Mouse (Mus musculus): ENCODE results near the gene Prkg1.
"Not testable (repeated sequence)": the region's sequence is repeated elsewhere in the genome, so short reads cannot be mapped to it uniquely, and the experiment has no call there.

Gene Prkg1

DNA sequence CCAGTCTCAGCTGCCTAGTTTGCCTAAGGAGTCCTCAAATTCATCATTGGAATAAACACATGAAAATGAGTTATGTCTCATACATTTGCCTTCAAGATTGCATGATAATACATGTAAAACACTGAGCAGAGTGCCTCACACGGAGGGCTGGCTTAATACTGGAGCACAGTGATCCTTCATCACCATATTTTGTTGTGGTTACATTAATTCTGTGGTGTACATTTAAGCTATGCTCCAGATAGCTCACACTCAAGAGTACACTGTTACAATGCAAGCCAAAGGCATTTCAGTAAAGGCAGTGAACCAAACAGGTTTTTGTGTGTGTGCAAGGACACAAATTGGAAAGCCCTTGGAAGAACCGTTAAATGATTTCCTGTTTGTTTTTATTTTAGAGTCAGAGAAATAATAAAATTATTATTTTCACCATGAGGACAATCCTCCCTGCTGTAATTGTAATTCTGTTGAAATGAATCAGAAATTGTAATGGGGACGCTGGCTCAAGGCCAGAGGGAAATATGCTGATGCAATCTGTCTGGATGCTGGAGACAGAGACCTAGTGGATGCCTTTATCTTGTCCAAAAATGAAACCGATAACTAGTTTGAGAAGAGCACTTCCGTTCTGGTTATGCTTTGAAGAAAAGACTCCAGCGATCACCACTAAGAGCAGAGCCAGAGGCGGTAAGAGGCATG lies 484.9 kb downstream of the Prkg1 start:
- no peak for DNase-seq

DNA sequence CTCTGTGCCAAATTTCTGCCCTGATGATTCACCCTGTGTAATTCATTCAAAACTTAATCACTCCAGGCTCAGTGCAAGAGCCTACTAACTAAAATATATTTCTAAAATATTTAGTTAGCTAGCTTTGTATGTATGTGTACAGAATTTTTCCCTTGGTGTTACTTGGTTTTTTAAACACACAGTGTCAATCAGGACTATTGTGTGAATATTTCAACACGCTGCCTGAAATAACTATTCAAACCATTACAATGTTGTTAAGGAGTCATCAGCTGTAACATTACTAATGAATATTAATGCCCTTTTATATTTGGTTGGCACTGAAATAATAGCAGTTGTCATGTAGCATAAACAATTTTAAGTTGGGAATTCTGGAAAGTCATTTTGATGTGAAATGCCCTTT lies 502.4 kb downstream of the Prkg1 start:
- no peak for DNase-seq

DNA sequence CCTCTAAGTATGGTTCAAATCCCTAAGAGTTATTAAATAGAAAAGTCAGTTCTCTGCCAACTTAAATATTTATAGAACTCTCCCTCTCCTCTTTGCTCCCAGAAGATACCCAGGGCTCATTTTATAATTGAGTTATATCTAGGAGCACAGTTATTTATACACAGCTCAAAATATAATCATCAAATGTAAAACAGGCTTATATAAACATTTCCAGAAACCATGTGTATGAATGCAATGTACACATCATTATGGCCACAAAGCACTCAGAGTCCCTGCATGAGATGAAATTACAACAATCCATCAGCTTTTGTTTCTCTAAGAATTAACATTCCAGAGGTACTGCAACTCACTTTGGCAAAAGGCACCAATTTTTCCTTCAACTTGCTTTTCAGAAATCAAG lies 504.3 kb downstream of the Prkg1 start:
- DNase-seq: no peak

DNA sequence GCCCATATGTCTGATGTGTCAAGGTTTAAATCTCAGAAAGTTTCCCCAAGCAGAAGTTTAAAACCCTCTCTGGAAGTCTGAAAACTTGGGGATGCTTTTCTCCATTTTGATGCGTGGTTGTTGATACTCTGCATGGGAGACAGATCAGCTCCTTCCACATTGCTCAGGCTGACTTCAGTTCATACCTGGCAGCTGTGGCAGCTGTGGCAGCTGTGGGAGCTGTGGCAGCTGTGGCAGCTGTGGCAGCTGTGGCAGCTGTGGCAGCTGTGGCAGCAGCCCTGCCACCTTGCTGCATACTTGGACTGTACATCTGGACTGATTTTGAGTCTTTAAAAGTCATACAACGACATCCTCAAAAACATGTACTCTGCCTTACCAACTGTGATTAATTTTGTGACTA lies 509.1 kb downstream of the Prkg1 start:
- no peak for DNase-seq

- DNase-seq: no peak
Measured at GRCm38 (mm10) chr19:31232410-31232809, 532.4 kb downstream of the Prkg1 start.

GRCm38 (mm10) chr19:31228385-31228784 lies 536.4 kb downstream of the Prkg1 start:
- no peak for DNase-seq

- no peak for DNase-seq
Measured at GRCm38 (mm10) chr19:31223457-31223856, 541.4 kb downstream of the Prkg1 start.

GRCm38 (mm10) chr19:31219261-31219660 lies 545.6 kb downstream of the Prkg1 start:
- DNase-seq: not testable (repeated sequence)

DNA sequence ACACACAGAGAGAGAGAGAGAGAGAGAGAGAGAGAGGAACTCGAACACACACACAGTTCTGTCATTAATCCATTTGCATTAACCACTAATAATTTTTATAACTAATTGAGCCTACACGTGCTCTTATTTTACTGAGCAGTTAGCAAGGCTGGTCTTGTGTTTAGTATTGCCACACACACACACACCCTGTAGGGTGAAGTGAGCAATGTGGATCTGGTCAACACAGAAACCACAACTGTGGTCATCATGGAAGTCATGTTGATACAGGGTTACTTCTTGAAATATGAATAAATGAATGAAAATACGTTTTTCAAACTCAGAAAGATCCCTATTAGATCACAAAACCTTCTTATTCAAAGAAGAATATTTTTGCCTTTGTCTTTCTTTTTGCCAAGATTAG lies 554.0 kb downstream of the Prkg1 start:
- DNase-seq: no peak

DNA sequence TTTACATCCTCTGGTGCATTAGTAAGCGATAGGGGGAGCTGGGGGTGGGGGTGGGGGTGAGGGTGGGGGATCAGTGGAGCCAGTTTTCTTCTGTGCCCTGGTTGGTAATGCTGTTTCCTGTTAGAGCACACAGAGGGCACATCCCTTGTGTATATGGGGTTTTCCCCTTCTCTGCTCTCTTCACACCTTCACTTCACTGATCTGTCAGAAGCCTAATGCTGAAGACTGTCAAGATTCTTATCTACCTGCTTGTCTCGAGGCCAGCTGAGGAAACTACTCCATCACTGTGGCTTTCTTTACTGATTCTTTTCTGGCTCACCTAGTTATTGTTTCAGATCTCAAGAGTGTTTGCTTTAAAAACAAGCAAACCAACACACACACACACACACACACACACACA lies 554.4 kb downstream of the Prkg1 start:
- DNase-seq: no peak

GRCm38 (mm10) chr19:31199583-31199982 lies 565.2 kb downstream of the Prkg1 start:
- no peak for DNase-seq

- DNase-seq: no peak
Measured at GRCm38 (mm10) chr19:31198461-31198860, 566.4 kb downstream of the Prkg1 start.

DNA sequence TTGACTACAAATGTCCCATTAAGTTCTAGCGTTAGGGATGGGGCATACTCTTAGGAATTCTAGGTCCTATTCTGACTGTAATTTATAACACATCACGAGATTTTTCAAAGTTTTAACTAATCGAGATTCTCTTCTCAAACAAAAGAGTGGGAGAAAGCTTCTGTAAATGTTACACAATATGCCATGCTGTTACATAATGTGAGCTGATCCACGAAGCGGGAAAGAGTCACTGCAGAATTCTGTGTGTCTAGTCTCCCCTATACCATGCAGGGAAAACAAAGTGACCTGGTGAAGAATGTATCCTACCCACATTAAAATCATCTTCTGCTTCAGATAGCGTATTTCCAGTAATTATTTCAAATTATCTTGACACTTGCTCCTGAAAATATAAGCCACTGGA lies 567.8 kb downstream of the Prkg1 start:
- no peak for DNase-seq

DNA sequence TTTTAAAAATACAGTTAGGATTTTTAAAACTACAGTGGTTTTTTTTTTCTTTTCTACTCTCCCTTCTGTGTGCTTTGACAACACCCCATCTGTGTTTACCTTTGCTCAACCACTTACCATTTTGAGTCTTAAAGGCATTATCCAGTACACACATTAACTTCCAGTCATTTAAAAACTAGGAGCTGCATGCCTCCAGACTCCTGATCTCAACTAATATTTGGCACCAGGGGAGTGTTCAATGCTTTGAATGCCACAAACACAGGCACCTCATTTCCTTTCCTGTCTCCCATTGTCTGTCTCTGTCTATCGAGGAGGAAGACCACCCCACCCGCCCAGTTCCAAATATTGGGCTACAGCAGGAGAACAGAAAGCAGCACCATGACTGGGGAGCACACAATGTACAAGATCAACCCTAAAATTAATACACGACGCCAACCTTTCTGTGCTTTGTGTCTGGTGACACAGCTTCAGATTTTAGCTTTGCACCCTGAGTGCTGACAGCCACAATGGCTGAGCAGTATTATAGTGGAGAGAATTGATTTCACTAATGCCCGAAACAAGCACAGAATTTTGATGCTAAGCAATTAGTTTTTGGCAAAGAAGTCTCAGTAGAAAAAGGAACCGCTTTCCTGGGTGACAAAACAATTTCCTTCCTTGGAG lies 576.1 kb downstream of the Prkg1 start:
- DNase-seq: no peak

GRCm38 (mm10) chr19:31180757-31181156 lies 584.1 kb downstream of the Prkg1 start:
- DNase-seq: no peak

- DNase-seq: no peak
Measured at GRCm38 (mm10) chr19:31177279-31177922, 587.4 kb downstream of the Prkg1 start.

DNA sequence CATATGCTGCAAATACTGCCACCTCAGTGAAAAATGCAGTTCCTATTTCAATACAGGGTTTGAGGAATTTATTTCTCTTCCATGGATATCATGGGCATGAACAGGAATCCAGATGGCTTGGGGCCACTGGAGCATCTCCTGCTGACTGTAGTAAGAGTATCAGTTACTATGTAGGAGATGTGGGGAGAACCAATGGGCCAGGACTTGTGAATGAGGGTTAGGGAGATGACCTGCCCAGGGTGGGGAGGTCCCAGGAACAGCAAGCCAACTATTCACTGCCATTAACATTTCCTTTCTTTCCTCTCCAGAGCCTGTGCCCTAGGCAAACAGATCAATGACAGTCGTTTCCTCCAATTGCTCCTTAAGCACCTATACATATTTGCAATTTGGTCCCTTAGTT lies 593.8 kb downstream of the Prkg1 start:
- no peak for DNase-seq

DNA sequence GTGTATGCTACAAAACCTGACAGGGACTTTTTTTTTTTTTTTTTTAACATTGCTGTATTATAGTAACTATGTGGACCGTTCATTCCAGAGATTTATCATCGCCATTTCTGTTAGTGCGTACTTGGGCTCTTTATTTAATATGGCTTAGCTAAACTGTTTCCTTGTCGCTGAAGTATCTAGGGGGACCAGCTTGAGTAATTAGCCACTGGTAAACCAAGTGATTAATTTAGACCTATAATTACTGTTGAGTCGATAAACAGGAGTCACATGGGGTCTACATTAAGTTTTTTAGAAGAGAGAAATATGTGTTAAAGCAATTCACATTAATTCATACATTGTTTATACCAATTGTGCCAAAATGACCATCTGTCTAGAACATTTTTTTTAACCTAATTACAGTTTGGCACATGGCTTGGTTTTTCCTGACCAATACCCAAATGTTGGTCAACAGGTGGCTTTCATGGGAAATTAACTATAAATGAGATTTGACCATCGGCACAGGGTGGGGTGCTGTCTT lies 605.8 kb downstream of the Prkg1 start:
- DNase-seq: no peak

- DNase-seq: no peak
Measured at GRCm38 (mm10) chr19:31153399-31153798, 611.4 kb downstream of the Prkg1 start.

DNA sequence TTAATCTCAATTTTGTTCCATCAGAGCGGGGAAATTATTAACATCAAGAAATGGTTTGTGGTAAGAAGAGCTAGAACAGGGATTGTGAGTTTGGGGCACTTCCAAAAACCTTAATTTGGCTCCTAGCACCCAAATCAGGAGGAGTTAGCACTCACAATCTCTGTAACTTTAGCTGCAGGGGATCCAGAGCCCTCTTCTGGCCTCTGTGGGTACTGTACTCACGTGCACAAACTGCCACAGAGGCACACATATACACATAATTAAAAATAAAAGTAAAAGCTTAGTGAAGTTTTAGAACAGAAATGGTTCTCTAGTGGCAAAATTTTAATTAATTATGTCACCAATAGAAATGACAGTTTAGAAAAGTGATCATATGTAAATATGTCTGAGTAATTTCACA lies 614.9 kb downstream of the Prkg1 start:
- no peak for DNase-seq

- no peak for DNase-seq
Measured at GRCm38 (mm10) chr19:31147457-31147856, 617.4 kb downstream of the Prkg1 start.

DNA sequence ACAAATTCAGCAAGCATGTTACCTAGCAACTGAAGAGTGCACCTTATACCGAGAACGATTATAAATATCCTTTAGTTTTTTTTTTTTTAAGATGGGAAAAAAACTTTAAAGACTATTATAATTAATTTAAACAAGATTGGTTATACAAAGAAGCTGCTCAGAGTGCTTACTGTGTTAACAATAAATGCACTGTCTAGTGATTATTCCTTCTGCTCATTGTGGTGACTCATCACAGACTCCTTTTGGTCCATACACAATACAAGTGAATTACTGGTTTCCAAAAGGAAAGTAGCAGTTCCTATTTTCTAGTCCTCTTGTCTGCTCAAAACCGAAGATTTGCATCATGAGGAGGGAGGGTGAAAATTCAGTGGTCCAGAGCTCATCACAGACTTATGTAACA lies 618.7 kb downstream of the Prkg1 start:
- DNase-seq: no peak

DNA sequence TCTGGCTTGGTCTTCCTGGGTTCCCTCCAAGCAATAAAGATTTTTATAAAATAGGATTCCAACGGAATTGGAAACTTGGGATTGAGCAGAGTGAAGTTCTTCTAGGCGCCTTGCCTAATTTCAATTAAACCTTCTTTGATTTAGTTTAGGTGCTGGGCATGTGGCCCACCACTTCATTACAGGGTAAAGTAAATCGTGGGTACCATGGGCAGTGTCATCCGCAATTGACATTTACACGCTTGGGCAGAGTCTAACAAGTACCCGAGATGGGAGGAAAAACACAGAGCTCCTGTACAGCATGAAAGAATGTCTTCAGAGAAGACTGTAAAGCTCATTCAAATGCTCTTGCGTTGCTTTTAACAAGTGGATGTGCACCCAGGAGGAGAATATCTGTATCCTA lies 622.9 kb downstream of the Prkg1 start:
- no peak for DNase-seq

DNA sequence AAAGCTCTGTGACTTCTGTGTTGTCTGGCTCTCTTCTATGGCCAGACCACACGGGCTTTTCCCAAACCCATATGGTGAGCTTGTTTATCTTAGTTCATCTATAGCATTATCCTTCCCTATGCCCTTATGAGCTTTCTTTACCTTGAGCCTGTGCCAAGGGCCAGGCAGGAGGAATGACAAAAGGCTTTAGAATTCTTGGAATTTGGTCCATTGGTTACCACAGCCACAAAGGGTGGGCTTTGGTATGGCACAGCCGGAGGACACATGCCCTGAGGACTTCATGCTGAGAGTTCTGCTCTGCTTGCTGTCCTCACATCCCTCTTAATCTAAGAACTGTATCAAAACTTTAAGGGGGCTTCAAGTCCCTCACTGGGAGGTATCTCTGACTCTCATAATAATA lies 628.5 kb downstream of the Prkg1 start:
- DNase-seq: no peak

All from thymus, postnatal 25 days (tissue).